Mouse (Mus musculus) small intestine, adult 2 months (tissue): ENCODE data around the gene Wdr41.

Source experiments
- CTCF ChIP-seq: fragments of 200-500 bp; IDR thresholded peaks from 2 replicates; pipeline ENCODE4 v1.5.1; 2012; ENCODE audit warnings: low read depth, mild to moderate bottlenecking, control low read depth, inconsistent platforms, low read length, moderate library complexity, mixed read lengths; ENCODE audit not compliant: insufficient replicate concordance, insufficient read length; ENCODE audit errors: extremely low read depth
- POLR2A ChIP-seq: fragments of 200-500 bp; IDR thresholded peaks from 2 replicates; pipeline ENCODE4 v1.6.1; 2012; ENCODE audit warnings: low read depth, mild to moderate bottlenecking, control low read depth, inconsistent platforms, low read length, moderate library complexity

DNA sequence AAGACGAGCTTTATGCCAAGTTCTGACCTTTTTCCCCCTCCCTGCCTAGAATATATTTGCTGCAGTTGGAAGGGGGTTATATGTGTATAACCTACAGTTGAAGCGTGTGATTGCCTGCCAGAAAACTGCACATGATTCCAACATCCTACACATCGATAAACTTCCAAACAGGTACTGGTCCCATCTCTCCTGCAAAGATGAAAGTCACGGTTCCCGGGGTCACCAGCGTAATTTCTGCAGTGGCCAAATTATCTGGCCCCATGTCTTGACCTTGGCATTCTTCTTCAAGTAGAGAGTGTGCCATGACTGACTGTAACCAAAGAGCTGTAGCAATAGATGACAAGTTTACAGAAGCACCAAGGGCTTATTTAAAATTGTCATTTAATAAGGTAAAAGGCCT, 41.1 kb downstream of the Wdr41 start:
- TF ChIP-seq CTCF, result no peak
- no peak for TF ChIP-seq POLR2A
